In genomic region chr15:77906081-77906480, GRCm38 (mm10) we compare ENCODE assay signal across 9 mouse cellular contexts. TPM values are rescaled to one million over a fixed set of nuclear protein-coding genes. Genes with fewer than 3 reads are reported as not detected.
DNase-seq lines count a peak whose midpoint lies in the region; ATAC-seq and TF ChIP-seq lines count a peak whose summit lies in the region.
"Had no signal": no experiment of that assay in that cellular context is flagged by ENCODE, and none has a peak within 500 bp of the region (broad histone marks: within the 10 kb centered on the region; RNA-seq: fewer than 3 reads in every experiment).

No protein-coding gene starts in this region.

- no peak overlapping the region for H3K9ac ChIP-seq in heart, embryonic 15.5 days
- 0 out of 2 replicates have a peak overlapping the region, but pooled peaks have one; percentile 19 for H3K9ac ChIP-seq in lung, postnatal 0 days (replicated peaks; ENCODE audit: low read depth)
- peak overlapping the region; percentile 54 for H3K9ac ChIP-seq in intestine, embryonic 16.5 days (ENCODE audit: low read depth, low read length)

- DNase-seq in heart, adult 11 months = no peak
- peak; percentile 55 for DNase-seq in lung, postnatal 0 days (ENCODE audit: low spot score)
- DNase-seq in lung, adult 2 months = no peak
- no peak for DNase-seq in gastrocnemius, postnatal 25 days
- DNase-seq in gastrocnemius, adult 18-20 months (ENCODE audit: low spot score) = no peak
- DNase-seq: cerebellum, adult 9-11 months; liver, postnatal 0 days had no signal

- H3K4me1 ChIP-seq in heart, embryonic 15.5 days (replicated peaks) = peaks cover 39% of the 10 kb centered on the region
- peaks cover 21% of the 10 kb centered on the region; the same call in 1 of the 2 replicates for H3K4me1 ChIP-seq in lung, postnatal 0 days (ENCODE audit: insufficient read depth, low read depth, low read length)
- H3K4me1 ChIP-seq in lung, adult 2 months (ENCODE audit: control insufficient read depth, insufficient read depth, low read length) = peaks cover 17% of the 10 kb centered on the region
- H3K4me1 ChIP-seq in intestine, embryonic 16.5 days (ENCODE audit: control insufficient read depth, insufficient read depth, low read length) = peaks cover 34% of the 10 kb centered on the region

- 73% methylated on average over 8 of the region's 8 CpGs for WGBS in heart, embryonic 15.5 days
- 60% methylated on average over 8 of the region's 8 CpGs for WGBS in lung, postnatal 0 days
- WGBS in lung, adult 2 months = 74% methylated on average over 8 of the region's 8 CpGs
- WGBS in intestine, embryonic 16.5 days = 82% methylated on average over 8 of the region's 8 CpGs

- no peak overlapping the region for H3K4me2 ChIP-seq in heart, embryonic 15.5 days
- H3K4me2 ChIP-seq in lung, postnatal 0 days (replicated peaks; ENCODE audit: low read depth, low read length) = no peak overlapping the region
- no peak overlapping the region for H3K4me2 ChIP-seq in intestine, embryonic 16.5 days (ENCODE audit: low read depth, low read length)

- TF ChIP-seq POLR2A in lung, adult 2 months (IDR thresholded peaks at IDR 0.05; ENCODE audit: borderline replicate concordance, extremely low read depth, low read depth, low read length) = no peak

- peak; percentile 51 for TF ChIP-seq EP300 in lung, postnatal 0 days (IDR thresholded peaks at IDR 0.05)

- no peaks in the 10 kb centered on the region for H3K27me3 ChIP-seq in heart, embryonic 15.5 days
- no peaks in the 10 kb centered on the region for H3K27me3 ChIP-seq in lung, postnatal 0 days (replicated peaks; ENCODE audit: insufficient read depth, low read length)
- H3K27me3 ChIP-seq in intestine, embryonic 16.5 days (replicated peaks; ENCODE audit: control insufficient read depth, insufficient read depth, low read length) = no peaks in the 10 kb centered on the region

- no peak overlapping the region for H3K4me3 ChIP-seq in heart, embryonic 15.5 days
- H3K4me3 ChIP-seq in lung, postnatal 0 days (ENCODE audit: low read depth, low read length) = no peak overlapping the region
- H3K4me3 ChIP-seq in lung, adult 2 months (replicated peaks; ENCODE audit: extremely low read depth, low read depth, low read length) = no peak overlapping the region
- H3K4me3 ChIP-seq in intestine, embryonic 16.5 days (ENCODE audit: low read length) = no peak overlapping the region

- no peak for TF ChIP-seq CTCF in lung, postnatal 0 days (IDR thresholded peaks at IDR 0.05)
- no peak for TF ChIP-seq CTCF in lung, adult 2 months (IDR thresholded peaks at IDR 0.05; ENCODE audit: insufficient read depth, low read length)

- H3K36me3 ChIP-seq in heart, embryonic 15.5 days = no peaks in the 10 kb centered on the region
- H3K36me3 ChIP-seq in lung, postnatal 0 days (ENCODE audit: insufficient read depth, low read length) = no peaks in the 10 kb centered on the region
- H3K36me3 ChIP-seq in intestine, embryonic 16.5 days (ENCODE audit: control insufficient read depth, insufficient read depth, low read length) = no peaks in the 10 kb centered on the region

- H3K27ac ChIP-seq in heart, embryonic 15.5 days = peak overlapping the region; percentile 74
- H3K27ac ChIP-seq in lung, postnatal 0 days (ENCODE audit: low read length) = peak overlapping the region; percentile 84
- peak overlapping the region; percentile 80 for H3K27ac ChIP-seq in intestine, embryonic 16.5 days (ENCODE audit: low read length)

- no peak for ATAC-seq in heart, embryonic 15.5 days (replicated peaks; ENCODE audit: insufficient number of reproducible peaks, insufficient read depth, low FRiP score, low read depth)
- peak; percentile 43 for ATAC-seq in lung, postnatal 0 days
- ATAC-seq in intestine, embryonic 16.5 days = no peak
- ATAC-seq: liver, postnatal 0 days had no signal

- H3K9me3 ChIP-seq in heart, embryonic 15.5 days (replicated peaks) = no peaks in the 10 kb centered on the region
- no peaks in the 10 kb centered on the region for H3K9me3 ChIP-seq in lung, postnatal 0 days (ENCODE audit: low read length)
- no peaks in the 10 kb centered on the region for H3K9me3 ChIP-seq in intestine, embryonic 16.5 days (ENCODE audit: control insufficient read depth, low read length)

RNA-seq across cellular contexts. Expression of gene Txn2, which starts 22.7 kb away (rescaled TPM):
- 251 and 280 TPM in 2 replicates for polyA plus RNA-seq in heart, embryonic 15.5 days (2015; fragmentation: Nextera tagmentation; extraction: Ambion mirVana)
- polyA plus RNA-seq in lung, postnatal 0 days (2015; fragmentation: Nextera tagmentation; extraction: Ambion mirVana) = 121 and 122 TPM in 2 replicates
- 138 and 165 TPM in 2 replicates for polyA plus RNA-seq in lung, adult 2 months (2012; rRNA removed)
- 357 and 388 TPM in 2 replicates for polyA plus RNA-seq in intestine, embryonic 16.5 days (2015; fragmentation: Nextera tagmentation; extraction: Ambion mirVana)
- total RNA-seq in gastrocnemius, postnatal 25 days (2021) = 100 to 1,000 TPM; 210 to 254 TPM
- 100 to 1,000 TPM; 215 to 223 TPM for total RNA-seq in gastrocnemius, adult 18-20 months (2021)

RNA-seq across cellular contexts. Expression of gene Foxred2, which starts 50.4 kb away (rescaled TPM):
- 0.48 and 1.2 TPM in 2 replicates for polyA plus RNA-seq in heart, embryonic 15.5 days (2015; fragmentation: Nextera tagmentation; extraction: Ambion mirVana)
- 0.21 and 0.24 TPM in 2 replicates for polyA plus RNA-seq in lung, postnatal 0 days (2015; fragmentation: Nextera tagmentation; extraction: Ambion mirVana)
- polyA plus RNA-seq in lung, adult 2 months (2012; rRNA removed) = 1.8 and 2.4 TPM in 2 replicates
- polyA plus RNA-seq in intestine, embryonic 16.5 days (2015; fragmentation: Nextera tagmentation; extraction: Ambion mirVana) = 1.8 and 2.0 TPM in 2 replicates
- total RNA-seq in gastrocnemius, postnatal 25 days (2021) = under 1 TPM; 0.54 to 0.86 TPM
- under 1 TPM; 0.45 to 0.53 TPM for total RNA-seq in gastrocnemius, adult 18-20 months (2021)
